Mouse (Mus musculus) adrenal gland, postnatal 4 days (tissue): ENCODE data around the gene Paqr5. TPM values are rescaled to one million over a fixed set of nuclear protein-coding genes. Genes with fewer than 3 reads are reported as not detected.

Source experiments
- DNase-seq, 2 experiments: peaks; one replicate each; pipeline ENCODE4 v3.0.0; 2021 to 2022; ENCODE audit warnings: low spot score in 2 of 2, mixed read lengths in 2 of 2
- total RNA-seq, 2 experiments: library from RNA; stranded (reverse); gene quantifications; 2 replicates each; pipeline ENCODE4 v1.2.3; 2021

The Paqr5 gene
- total RNA-seq, 2 experiments from 2014 or later = 1.9 to 9.9 TPM

DNA sequence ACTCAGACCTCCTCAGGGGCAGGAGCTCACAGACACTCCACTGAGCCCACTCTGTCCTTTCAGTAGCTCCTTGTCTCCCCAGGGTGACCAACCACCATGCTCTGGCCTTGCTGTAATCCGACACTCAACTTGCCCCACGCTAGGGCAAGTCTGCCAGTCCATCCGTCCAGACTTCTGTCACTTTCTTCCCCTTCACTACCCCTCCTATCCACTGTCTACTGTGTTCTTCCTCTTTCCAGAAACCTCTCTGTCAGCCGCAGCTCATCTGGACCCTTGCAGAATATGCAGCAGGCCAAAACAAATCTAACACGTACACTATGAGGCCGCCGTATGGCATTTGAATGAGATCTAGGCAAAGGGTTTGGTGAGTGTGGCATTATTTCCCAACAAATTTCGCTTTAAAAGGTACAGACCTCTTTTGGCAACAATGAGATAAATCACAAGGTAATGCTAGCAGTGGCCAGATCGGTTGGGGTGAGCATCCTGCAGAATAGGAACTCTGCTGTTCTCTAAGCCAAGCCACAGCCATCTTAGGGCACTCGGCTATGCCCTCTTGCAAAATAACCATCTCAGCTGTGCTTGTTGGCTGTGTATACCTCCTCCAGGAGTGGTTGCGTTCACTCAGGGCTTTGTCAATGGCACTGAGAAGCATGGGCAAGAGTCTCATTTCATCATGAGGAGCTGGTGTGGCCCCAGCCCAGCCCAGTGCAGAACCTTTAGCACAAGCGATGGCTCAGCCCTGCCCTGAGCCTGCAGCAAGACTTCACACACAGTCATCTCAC is 13.1 kb downstream of the Paqr5 start:
- no peak for DNase-seq

DNA sequence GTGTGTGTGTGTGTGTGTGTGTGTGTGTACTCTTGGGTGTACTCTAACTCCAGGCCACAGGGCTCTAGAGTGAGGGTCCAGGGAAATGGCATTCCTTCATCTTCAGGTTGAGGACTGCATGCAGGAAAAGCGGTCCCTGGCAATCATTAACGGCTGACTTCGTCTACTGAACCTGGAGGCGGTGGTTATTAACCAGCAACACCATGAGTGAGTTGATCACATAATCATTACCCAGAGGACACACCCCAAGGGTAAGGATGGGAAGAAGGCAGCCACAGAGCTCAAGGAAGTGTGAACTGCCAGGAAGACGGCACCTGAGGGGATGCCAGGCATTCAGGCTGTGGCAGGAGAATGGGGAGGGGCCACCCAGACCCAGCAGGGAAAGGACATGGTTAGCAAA is 18.3 kb downstream of the Paqr5 start:
- no peak for DNase-seq

GRCm38 (mm10) chr9:62007028-62007427 is 19.6 kb downstream of the Paqr5 start:
- DNase-seq = no peak

DNA sequence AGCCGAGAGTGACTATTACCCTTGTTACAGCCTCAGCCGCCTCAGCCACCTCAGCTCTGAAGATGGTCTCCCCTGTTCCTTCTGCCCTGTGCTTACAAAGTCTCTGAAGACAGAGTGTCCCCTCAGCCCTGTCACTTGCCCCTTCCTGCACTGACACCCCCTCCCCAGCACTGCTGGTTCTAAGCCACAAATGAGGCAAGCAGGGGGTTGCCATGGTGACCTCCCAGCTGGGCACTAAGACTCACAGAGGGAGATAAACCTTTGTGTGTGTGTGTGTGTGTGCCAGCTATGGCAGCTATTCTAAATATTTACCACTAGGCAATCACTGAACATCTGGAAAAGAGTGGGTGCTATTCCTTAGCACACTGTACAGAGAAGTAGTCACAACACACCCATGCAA is 23.0 kb downstream of the Paqr5 start:
- DNase-seq = no peak

DNA sequence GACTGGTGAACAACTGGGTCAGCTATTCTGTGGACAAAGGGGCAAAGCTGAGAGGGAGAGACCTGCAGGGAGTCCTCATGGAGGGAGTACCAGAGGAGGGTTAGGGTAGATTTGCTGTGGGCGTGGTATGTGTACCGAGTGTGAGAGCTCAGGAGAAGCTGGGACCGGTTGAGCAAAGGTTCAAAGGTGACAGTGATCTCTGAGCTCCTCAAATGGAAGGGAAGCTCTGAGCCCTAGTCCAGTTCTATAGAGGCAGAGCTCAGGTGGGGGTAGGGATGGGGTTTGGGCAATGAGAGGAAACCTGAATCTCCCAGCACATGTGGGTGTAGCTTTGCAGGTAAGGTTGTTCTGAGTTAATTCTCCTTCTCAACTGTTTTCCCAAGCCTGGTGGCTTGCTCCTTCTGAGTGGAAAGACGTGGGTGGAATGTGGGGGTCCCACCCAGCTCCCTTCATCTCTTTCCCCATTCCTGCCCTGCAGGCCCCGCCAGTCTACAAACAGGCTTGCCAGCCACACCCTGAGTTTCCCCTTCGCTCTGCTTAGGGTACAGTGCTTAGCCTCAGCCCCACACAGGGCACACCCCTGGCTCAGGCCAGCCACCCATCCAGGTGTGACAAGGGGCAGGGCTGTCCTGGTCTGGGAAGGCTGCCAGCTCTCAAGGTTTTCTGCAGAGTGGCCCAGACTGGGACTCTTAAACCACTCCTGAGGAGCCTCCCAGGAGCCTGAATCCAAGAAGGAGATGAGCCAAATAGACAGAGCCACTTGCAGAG is 26.8 kb downstream of the Paqr5 start:
- no peak for DNase-seq

DNA sequence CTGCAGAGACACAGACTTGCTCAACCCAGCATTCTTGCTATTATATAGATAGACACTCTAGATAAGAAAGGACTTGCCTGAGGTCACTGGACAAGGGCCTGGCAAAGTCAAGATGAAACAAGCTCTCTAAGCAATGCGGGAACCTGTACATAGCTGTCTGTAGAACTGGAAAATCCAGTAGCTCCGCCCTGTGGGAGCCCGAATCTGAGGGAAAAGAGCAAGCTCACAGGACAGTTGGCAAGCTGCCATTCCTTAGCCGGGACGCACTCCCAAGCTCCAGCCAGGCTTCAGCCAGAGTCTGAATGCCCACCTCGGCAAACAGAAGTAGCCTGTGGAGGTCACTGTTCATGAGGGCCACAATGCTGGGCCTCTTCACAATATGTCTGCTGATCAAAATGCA is 28.8 kb downstream of the Paqr5 start:
- DNase-seq = peak in 1 of 2 experiments; percentile 28

DNA sequence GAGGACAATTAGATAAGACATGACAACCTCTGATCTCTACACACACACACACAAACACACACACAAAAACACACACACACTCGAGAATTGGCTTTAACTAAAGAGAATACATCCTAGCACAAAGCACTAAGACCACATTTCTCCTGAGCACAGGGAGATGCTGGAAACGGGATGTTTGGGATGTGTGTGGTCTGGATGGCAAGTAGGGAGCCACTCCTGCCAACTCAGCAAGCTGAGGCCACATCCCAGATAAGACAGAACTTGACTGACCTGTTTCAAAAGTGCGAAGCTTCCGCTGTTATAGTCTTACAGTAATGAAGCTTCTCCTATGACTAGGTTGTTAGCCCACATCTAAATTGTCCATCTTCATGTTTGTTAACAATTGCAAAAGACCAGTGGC is 35.5 kb downstream of the Paqr5 start:
- no peak for DNase-seq

- DNase-seq = no peak
These were observed 35.9 kb downstream of the Paqr5 start for GRCm38 (mm10) chr9:61990738-61991137.

- no peak for DNase-seq
These were observed 40.6 kb downstream of the Paqr5 start for GRCm38 (mm10) chr9:61986055-61986454.

DNA sequence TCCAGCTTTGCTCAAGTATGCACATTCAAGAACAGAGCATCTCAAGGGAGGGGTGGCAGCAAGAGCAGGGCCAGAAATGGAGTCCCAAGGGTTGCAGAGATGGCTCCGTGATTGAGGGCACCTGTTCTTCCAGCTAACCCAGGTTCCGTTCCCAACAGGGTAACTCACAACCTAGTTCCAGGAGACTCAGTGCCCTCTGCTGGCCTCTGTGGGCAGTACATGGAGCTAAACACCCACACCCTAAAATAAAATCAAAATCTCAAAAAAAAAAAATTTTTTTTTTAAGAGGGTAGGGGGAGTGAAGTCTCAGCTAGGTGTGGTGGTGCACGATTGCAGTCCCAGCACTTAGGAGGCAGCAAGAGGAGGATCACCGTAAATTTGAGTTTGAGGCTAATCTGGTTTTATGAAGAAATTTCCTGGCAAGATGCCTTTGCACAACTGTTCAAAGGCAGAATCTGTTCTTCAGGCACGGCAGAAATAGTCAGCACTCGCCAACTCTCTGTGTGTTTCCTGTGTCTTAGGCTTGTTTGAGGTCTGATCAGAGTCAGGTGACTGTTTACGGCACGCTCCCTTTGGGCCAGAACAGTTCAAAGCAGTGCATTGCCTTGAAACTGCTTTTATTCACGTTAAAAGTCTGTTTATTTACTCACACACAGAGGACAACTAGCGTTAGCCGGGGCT is 41.3 kb downstream of the Paqr5 start:
- peak in 1 of 2 experiments; percentile 26 for DNase-seq

- DNase-seq = no peak
These were observed 43.6 kb downstream of the Paqr5 start for GRCm38 (mm10) chr9:61982940-61983620.

DNA sequence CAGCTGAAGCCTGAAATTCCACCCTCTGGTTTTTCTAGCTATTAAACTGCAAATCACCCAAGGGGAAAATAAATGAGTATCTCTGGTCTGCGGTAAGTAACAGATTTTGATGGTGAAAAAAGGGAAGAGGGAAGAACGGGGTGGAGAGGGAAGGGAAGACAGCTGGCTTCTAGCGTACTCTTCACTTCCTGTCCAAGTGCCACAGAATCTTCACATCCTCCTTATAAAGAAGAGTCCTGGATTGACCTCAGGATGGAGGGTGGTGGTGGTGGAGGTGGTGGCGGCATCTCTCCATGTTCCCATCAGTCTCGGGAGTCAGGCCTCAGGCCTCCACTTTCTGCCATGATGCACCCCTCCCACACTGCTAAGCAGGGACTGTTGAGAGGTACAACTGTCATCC is 44.8 kb downstream of the Paqr5 start:
- DNase-seq = no peak

- DNase-seq = no peak
These were observed 46.7 kb downstream of the Paqr5 start for GRCm38 (mm10) chr9:61979983-61980382.

DNA sequence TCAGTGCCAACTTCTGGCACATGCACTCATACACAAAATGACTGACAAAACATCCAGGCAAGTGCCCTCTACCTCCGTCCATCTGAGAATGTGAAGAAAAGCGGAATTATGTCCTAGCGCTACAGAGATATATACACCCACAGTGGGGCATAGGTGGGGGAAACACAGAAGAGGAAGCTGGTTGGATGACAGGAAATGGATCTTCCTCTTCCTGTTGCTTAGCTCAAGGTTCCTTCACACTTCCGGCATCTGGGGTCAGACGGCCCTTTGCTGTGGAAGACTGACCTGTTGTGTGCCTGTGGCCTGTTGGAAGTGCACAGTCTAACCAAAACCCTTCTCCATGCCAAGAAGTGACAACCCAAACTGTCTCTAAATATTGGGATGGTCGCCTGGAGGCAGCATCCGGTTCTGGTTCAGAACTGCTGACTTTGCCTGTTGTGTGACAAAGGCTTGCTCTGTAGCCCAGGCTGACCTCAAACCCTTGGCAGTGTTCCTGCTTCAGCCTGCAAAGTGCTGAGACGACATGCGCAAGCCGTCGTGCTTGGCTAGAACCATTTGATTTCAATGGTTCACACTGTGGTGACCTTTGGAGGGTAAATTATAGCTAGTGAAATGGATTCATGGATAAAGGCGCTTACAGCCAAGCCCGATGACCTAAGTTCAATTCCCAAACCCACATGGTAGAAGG is 49.3 kb downstream of the Paqr5 start:
- DNase-seq = no peak

GRCm38 (mm10) chr9:61972031-61972430 is 54.6 kb downstream of the Paqr5 start:
- no peak for DNase-seq

DNA sequence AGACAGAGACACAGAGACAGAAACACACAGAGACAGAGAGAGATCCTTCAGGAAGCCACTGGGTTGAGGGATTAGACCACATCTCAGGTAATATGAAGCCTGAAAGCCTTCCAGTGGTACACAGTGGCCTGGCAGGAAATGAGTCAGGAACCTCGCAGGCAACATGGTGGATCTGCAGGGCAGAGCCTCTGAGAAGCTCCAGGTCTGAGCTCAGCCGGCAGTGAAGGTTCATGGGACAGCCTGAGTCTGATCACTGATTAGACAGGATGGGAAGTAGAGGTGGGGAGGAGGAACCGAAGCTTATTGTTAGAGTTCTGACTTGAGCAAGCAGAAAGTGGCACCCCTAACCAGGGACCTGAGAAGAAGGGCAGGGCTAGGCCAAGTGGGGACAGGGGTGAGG is 55.6 kb downstream of the Paqr5 start:
- no peak for DNase-seq

GRCm38 (mm10) chr9:61967357-61967756 is 59.3 kb downstream of the Paqr5 start:
- no peak for DNase-seq

DNA sequence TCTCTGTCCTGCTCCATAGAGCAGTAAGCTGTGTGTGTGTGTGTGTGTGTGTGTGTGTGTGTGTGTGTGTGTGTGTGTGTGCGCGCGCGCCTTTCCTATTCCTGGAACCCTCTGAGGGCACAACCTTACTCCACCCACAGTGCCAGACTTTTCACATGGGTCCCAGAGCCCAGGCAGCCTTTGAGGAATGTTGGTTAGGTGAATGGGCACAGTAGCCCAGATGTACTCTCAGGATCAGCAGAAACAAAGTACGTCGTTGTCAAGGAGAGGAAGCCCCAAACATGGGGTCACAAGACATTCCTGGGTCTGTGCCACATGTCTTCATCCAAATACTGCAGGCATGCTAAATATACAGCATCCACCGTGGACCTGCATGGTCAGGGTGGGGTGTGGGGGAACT is 60.7 kb downstream of the Paqr5 start:
- no peak for DNase-seq

DNA sequence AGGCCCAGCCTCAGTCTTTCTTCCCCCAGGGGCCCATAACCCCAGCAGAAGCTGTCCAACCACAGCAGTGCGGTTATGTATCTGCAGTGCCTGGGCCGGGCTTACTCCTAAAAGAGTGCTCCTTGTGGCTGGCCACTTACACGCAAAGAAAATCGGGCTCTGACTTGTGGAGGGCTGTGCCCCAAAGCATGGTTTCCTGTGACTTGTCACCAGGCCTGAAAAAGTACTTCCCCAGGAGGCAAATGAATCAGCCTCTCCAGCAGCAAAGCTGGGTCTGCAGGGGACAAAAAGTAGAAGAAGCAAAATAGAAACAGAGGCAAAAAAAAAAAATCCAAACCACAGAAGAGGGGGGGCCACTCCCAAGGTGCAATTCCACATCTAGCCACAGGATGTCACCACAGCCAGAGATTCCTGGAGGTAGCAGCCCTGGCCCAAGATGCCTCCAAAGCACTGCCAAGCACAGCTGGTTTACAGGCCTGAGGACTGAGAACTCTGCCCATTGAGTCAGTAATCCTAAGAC is 61.2 kb downstream of the Paqr5 start:
- peak; percentile 35 to 64 for DNase-seq

- DNase-seq = no peak
These were observed 63.3 kb downstream of the Paqr5 start for GRCm38 (mm10) chr9:61963356-61963755.

DNA sequence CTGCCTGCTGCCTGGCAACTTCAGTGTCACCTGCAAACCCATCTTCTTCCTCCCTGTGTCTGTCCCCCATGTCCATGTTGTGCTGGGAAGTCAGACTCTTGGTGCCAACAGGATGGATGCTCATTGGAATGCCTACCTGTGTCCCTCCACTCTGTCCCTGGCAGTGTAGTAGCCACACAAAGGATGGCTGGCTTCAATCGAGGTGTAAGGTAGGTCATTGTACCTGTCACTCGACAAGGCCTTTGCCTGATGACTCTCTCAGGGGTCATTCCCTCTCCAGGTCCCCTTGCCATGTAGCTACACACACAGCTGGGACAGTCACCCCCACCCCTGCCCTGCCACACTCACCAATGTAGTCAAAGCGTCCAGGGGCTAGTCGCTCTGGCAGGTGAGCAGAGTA is 65.5 kb downstream of the Paqr5 start:
- no peak for DNase-seq
